Comparison of ENCODE assay signal across 26 mouse cellular contexts in genomic region chr1:82612061-82612660, GRCm38 (mm10). TPM values are rescaled to one million over a fixed set of nuclear protein-coding genes. Genes with fewer than 3 reads are reported as not detected.
DNase-seq lines count a peak whose midpoint lies in the region; ATAC-seq lines count a peak whose summit lies in the region.
"Had no signal": no experiment of that assay in that cellular context is flagged by ENCODE, and none has a peak within 500 bp of the region (broad histone marks: within the 10 kb centered on the region; RNA-seq: fewer than 3 reads in every experiment).

No protein-coding gene starts in this region.

- no peaks in the 10 kb centered on the region for H3K27me3 ChIP-seq in heart, embryonic 12.5 days (replicated peaks)
- H3K27me3 ChIP-seq in limb, embryonic 13.5 days = no peaks in the 10 kb centered on the region
- no peaks in the 10 kb centered on the region for H3K27me3 ChIP-seq in limb, embryonic 10.5 days (ENCODE audit: low read depth, poor library complexity, severe bottlenecking)
- no peaks in the 10 kb centered on the region for H3K27me3 ChIP-seq in liver, embryonic 11.5 days (replicated peaks; ENCODE audit: control insufficient read depth, insufficient read depth, low read length)
- H3K27me3 ChIP-seq: hindbrain, embryonic 15.5 days; midbrain, embryonic 13.5 days had no signal

- H3K4me1 ChIP-seq in heart, embryonic 12.5 days (replicated peaks) = peaks cover 5% of the 10 kb centered on the region; the same call in 1 of the 2 replicates
- H3K4me1 ChIP-seq in limb, embryonic 13.5 days = peaks cover 8% of the 10 kb centered on the region; the same call in 1 of the 2 replicates
- H3K4me1 ChIP-seq in limb, embryonic 10.5 days = no peaks in the 10 kb centered on the region
- H3K4me1 ChIP-seq in liver, embryonic 11.5 days (replicated peaks; ENCODE audit: control insufficient read depth, insufficient read depth, low read length) = no peaks in the 10 kb centered on the region
- H3K4me1 ChIP-seq: forebrain, embryonic 10.5 days; hindbrain, embryonic 15.5 days; midbrain, embryonic 13.5 days had no signal

- no peak overlapping the region for H3K27ac ChIP-seq in heart, embryonic 12.5 days (ENCODE audit: poor library complexity, severe bottlenecking)
- no peak overlapping the region for H3K27ac ChIP-seq in limb, embryonic 13.5 days
- H3K27ac ChIP-seq in limb, embryonic 10.5 days = no peak overlapping the region
- no peak overlapping the region for H3K27ac ChIP-seq in liver, embryonic 11.5 days (ENCODE audit: low read depth, low read length)
- H3K27ac ChIP-seq: forebrain, embryonic 10.5 days; heart, embryonic 10.5 days; hindbrain, embryonic 15.5 days; midbrain, embryonic 13.5 days had no signal

- WGBS in heart, embryonic 12.5 days = 85% methylated on average over 9 of the region's 9 CpGs
- 51% methylated on average over 9 of the region's 9 CpGs for WGBS in limb, embryonic 13.5 days
- WGBS in limb, embryonic 10.5 days = 78% methylated on average over 9 of the region's 9 CpGs
- WGBS in liver, embryonic 11.5 days = 81% methylated on average over 9 of the region's 9 CpGs

- H3K9ac ChIP-seq in heart, embryonic 12.5 days = no peak overlapping the region
- no peak overlapping the region for H3K9ac ChIP-seq in limb, embryonic 13.5 days
- no peak overlapping the region for H3K9ac ChIP-seq in liver, embryonic 11.5 days (ENCODE audit: low read depth, low read length)
- H3K9ac ChIP-seq: hindbrain, embryonic 15.5 days; midbrain, embryonic 13.5 days had no signal

- no peak overlapping the region for H3K4me2 ChIP-seq in heart, embryonic 12.5 days
- H3K4me2 ChIP-seq in limb, embryonic 13.5 days (replicated peaks) = no peak overlapping the region
- no peak overlapping the region for H3K4me2 ChIP-seq in liver, embryonic 11.5 days
- H3K4me2 ChIP-seq: hindbrain, embryonic 15.5 days; midbrain, embryonic 13.5 days had no signal

- H3K9me3 ChIP-seq in heart, embryonic 12.5 days (replicated peaks) = no peaks in the 10 kb centered on the region
- no peaks in the 10 kb centered on the region for H3K9me3 ChIP-seq in limb, embryonic 13.5 days
- no peaks in the 10 kb centered on the region for H3K9me3 ChIP-seq in limb, embryonic 10.5 days (replicated peaks)
- no peaks in the 10 kb centered on the region for H3K9me3 ChIP-seq in liver, embryonic 11.5 days (ENCODE audit: control insufficient read depth, low read length)
- H3K9me3 ChIP-seq: forebrain, embryonic 10.5 days; heart, embryonic 10.5 days; hindbrain, embryonic 15.5 days; midbrain, embryonic 13.5 days had no signal

- H3K36me3 ChIP-seq in heart, embryonic 12.5 days = no peaks in the 10 kb centered on the region
- no peaks in the 10 kb centered on the region for H3K36me3 ChIP-seq in limb, embryonic 13.5 days
- no peaks in the 10 kb centered on the region for H3K36me3 ChIP-seq in limb, embryonic 10.5 days
- no peaks in the 10 kb centered on the region for H3K36me3 ChIP-seq in liver, embryonic 11.5 days (ENCODE audit: control insufficient read depth, insufficient read depth, low read length)
- H3K36me3 ChIP-seq: forebrain, embryonic 10.5 days; heart, embryonic 10.5 days; hindbrain, embryonic 15.5 days; midbrain, embryonic 13.5 days had no signal

- ATAC-seq in heart, embryonic 12.5 days (ENCODE audit: insufficient number of reproducible peaks, low FRiP score) = no peak
- peak; percentile 40; the same call in 1 of the 2 replicates for ATAC-seq in limb, embryonic 13.5 days (ENCODE audit: low FRiP score, low read depth)
- no peak for ATAC-seq in granulocyte monocyte progenitor cell, adult 5-6 weeks (replicated peaks; ENCODE audit: poor library complexity, severe bottlenecking)
- no peak for ATAC-seq in liver, embryonic 11.5 days (replicated peaks; ENCODE audit: low FRiP score)
- ATAC-seq: forebrain, embryonic 16.5 days; intestine, embryonic 16.5 days; midbrain, embryonic 13.5 days had no signal

- H3K4me3 ChIP-seq in heart, embryonic 12.5 days = no peak overlapping the region
- H3K4me3 ChIP-seq in limb, embryonic 13.5 days = no peak overlapping the region
- no peak overlapping the region for H3K4me3 ChIP-seq in limb, embryonic 10.5 days
- H3K4me3 ChIP-seq in liver, embryonic 11.5 days (ENCODE audit: low read depth, low read length) = no peak overlapping the region
- H3K4me3 ChIP-seq: forebrain, embryonic 10.5 days; heart, embryonic 10.5 days; hindbrain, embryonic 15.5 days; midbrain, embryonic 13.5 days had no signal

- peak; percentile 77 for DNase-seq in heart, adult 11 months
- no peak for DNase-seq in limb, embryonic 10.5 days (ENCODE audit: low spot score)
- DNase-seq in forelimb bud, embryonic 11.5 days (ENCODE audit: low read depth, low spot score) = peak; percentile 13
- no peak for DNase-seq in liver, embryonic 11.5 days (ENCODE audit: low spot score)
- DNase-seq: adrenal gland, adult 2 months; B cell, adult 2 months; cerebellum, adult 11 months; cerebellum, adult 9-11 months; layer of hippocampus, adult 9-11 months; lung, adult 18-20 months; lung, postnatal 14 days; spleen, adult 18-20 months had no signal

RNA-seq across cellular contexts. Expression of gene Col4a3, which starts 25.4 kb away (rescaled TPM):
- 0.54 and 0.60 TPM in 2 replicates for polyA plus RNA-seq in heart, embryonic 12.5 days (2016; fragmentation: Nextera tagmentation; extraction: Ambion mirVana)
- 0.05 and 0.09 TPM in 2 replicates for polyA plus RNA-seq in limb, embryonic 13.5 days (2015; fragmentation: Nextera tagmentation; extraction: Ambion mirVana)
- polyA plus RNA-seq in limb, embryonic 10.5 days (2016; fragmentation: Nextera tagmentation; extraction: Ambion mirVana) = 0.03 and 0.04 TPM in 2 replicates
- not detected in 2 replicates for total RNA-seq in granulocyte monocyte progenitor cell, adult 5-6 weeks (2014; fragmentation: Nextera tagmentation)
- not detected in 2 replicates for total RNA-seq in granulocyte monocyte progenitor cell, adult 5-6 weeks (2017)
- polyA plus RNA-seq in liver, embryonic 11.5 days (2014; fragmentation: Nextera tagmentation; extraction: Ambion mirVana) = 0.14 and 0.22 TPM in 2 replicates
- total RNA-seq: common myeloid progenitor, adult 5-6 weeks; hematopoietic stem cell, adult 5-6 weeks; megakaryocyte, adult 5-6 weeks; monocyte, adult 5-6 weeks had no signal

RNA-seq across cellular contexts. Expression of gene Col4a4, which starts 25.5 kb away (rescaled TPM):
- polyA plus RNA-seq in heart, embryonic 12.5 days (2016; fragmentation: Nextera tagmentation; extraction: Ambion mirVana) = 0.33 and 0.49 TPM in 2 replicates
- 0.09 and 0.11 TPM in 2 replicates for polyA plus RNA-seq in limb, embryonic 13.5 days (2015; fragmentation: Nextera tagmentation; extraction: Ambion mirVana)
- 0.05 TPM in 1 of 2 replicates, not detected in the other for polyA plus RNA-seq in limb, embryonic 10.5 days (2016; fragmentation: Nextera tagmentation; extraction: Ambion mirVana)
- total RNA-seq in granulocyte monocyte progenitor cell, adult 5-6 weeks (2014; fragmentation: Nextera tagmentation) = not detected in 2 replicates
- not detected in 2 replicates for total RNA-seq in granulocyte monocyte progenitor cell, adult 5-6 weeks (2017)
- 0.05 and 0.15 TPM in 2 replicates for polyA plus RNA-seq in liver, embryonic 11.5 days (2014; fragmentation: Nextera tagmentation; extraction: Ambion mirVana)
- total RNA-seq: hematopoietic stem cell, adult 5-6 weeks; megakaryocyte, adult 5-6 weeks; MEL; monocyte, adult 5-6 weeks had no signal

Comparison
In these comparisons a context has a peak if more than half of its experiments do, and no peak if none do; other contexts are left out.
1. DNase-seq: peak in heart, adult 11 months (single experiment) and forelimb bud, embryonic 11.5 days (single experiment); none in limb, embryonic 10.5 days (single experiment) and liver, embryonic 11.5 days (single experiment).